Mouse (Mus musculus): ENCODE measurements at regions not wholly inside any gene's neighbourhood (a gene's known extent, or its start where the extent isn't known, plus 50 kb on each side); places are given as distances from the start of the nearest gene placed in this dataset.

DNA sequence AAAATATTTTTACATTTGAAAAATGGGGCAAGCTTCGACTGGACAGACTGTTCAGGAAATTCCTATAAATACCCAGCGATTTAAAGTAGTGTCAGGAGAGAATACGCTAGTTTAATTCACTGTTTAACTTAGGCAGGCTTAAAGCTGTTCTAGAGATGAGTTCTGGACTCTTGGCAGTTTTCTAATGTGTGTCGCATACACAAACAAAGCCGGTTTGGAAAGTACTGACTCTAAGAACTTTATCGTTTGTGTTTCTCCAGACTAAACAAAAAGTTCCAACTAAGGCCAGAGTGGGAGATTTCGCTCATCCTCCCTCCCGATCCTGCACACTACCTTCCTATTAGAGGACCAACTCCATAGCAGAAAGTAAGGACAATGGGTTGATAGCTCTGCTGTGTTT lies 201.7 kb upstream of the Map3k1 start:
- TF ChIP-seq CTCF (IDR thresholded peaks at IDR 0.05; ENCODE audit: control insufficient read depth, insufficient read depth, insufficient read length) (no peak), MAX (IDR thresholded peaks at IDR 0.05) (no peak), MYOD1 (IDR thresholded peaks at IDR 0.05; ENCODE audit: control insufficient read depth, insufficient read length, low read depth) (no peak), MYOG (IDR thresholded peaks at IDR 0.05; ENCODE audit: control insufficient read depth, extremely low read depth, insufficient read length) (no peak)
